Mouse (Mus musculus): Measurements from ENCODE around the gene Olfr1396. TPM values are rescaled to one million over a fixed set of nuclear protein-coding genes. Genes with fewer than 3 reads are reported as not detected.

Gene Olfr1396
- polyA plus RNA-seq (2015; fragmentation: Nextera tagmentation; extraction: Ambion mirVana), result not detected in 2 replicates

DNA sequence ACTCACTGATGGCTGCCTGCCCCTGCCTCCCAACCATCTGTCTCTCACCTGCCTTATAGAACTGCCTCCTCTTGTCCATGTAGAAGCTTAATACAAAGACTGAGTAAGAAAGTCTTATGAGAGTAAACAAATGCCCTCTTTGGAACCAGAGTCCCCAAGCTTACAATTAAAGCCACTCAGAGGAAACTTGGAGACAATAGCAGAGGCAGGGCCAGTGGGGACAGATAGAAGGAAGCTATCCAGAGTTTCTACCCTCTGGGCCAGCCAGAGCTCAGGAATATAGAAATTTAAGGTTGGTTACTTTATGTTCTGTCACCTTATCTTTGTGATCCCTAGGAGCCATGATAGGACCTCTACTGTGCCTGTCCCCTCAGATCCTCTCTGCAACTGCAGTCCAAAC is at the start of gene Olfr1396:
Gene Olfr1396, minus strand, starts transcription at position 101 of the 400 bp plus-strand sequence.
- H3K27ac ChIP-seq (replicated peaks), result no peak within 1 kb of the TSS
- H3K9me3 ChIP-seq, result no peaks in the 10 kb centered on the region
- H3K27me3 ChIP-seq, result no peaks in the 10 kb centered on the region
- no peak within 1 kb of the TSS for H3K4me2 ChIP-seq
- H3K4me1 ChIP-seq (replicated peaks), result no peaks in the 10 kb centered on the region
- no peak within 1 kb of the TSS for H3K9ac ChIP-seq
- H3K4me3 ChIP-seq, result no peak within 1 kb of the TSS
- no peak for ATAC-seq (ENCODE audit: low read depth)
- H3K36me3 ChIP-seq, result no peaks in the 10 kb centered on the region

DNA sequence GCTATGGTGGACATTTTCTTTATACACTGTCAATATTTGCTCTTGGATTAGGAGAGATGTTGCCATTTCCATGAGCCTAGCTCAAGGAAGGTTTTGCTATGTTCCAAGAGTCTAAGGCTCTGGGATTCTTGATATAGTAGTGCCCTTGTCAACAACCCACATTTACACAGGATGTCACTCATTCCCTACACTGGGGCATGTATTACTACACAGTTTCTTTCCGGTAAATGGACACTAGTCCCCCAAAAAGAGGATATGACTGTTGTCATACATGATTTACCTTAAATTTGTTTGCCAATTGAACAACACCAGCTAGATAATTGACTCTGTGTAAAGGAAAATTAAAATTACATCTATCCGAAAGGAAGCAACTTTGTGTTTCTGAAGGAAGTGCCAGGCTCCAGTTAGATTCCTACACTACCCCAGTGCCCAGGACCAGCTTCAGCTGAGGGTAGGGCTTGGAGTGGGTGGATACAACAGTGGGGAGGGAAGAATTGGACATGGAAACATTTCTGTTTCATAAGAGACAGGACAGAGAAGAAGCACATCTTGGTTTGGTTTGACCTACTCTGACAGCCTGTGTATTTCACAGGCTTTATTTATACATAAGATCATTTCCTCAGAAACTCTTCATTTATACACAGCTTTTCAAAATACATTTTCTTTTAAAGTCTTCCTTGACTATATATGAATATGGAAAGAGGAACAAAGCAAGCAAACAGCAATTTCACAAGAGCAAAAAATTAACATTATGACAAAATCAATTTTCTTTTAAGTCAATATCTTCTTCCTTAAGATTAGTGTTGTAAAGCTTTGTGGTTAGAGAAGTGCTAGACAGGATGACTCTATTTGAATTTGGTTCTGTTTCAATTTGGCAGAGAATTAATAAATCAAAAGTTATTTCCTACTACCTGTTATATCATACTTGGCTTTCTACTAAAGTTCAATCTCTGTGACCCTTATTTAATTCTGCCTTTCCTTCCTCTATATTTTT is 42.4 kb upstream of the Olfr1396 start:
- Histone ChIP-seq H3K9me3 (no peaks in the 10 kb centered on the region), H3K4me1 (replicated peaks) (no peaks in the 10 kb centered on the region), H3K9ac (no peak overlapping the region), H3K27me3 (no peaks in the 10 kb centered on the region), H3K27ac (replicated peaks) (no peak overlapping the region), H3K36me3 (no peaks in the 10 kb centered on the region), H3K4me3 (no peak overlapping the region), H3K4me2 (no peak overlapping the region)
- no peak for ATAC-seq (ENCODE audit: low read depth)
- WGBS, result 93% methylated on average over 2 of the region's 2 CpGs

DNA sequence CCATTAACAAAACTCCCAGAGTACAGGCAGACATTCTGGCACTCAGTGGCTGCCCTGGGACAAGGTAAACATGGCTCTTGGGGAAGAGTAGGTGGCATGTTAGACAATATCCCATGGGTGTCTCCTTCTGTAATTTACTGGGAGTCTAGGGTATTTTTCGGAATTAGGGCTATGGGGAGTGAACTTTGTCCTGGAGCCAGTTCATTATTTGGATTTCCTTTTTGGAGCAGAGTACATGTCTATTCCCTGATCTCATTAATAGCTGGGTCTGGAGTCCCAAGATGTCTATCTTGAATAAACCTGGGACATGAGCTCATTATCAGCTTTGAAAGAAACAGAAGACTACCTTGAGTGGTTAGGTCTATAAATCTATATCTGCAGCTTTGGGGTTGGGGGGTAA is 39.4 kb upstream of the Olfr1396 start, which contains the start of gene Olfr1394:
Gene Olfr1394, plus strand, starts transcription at position 301 of the 400 bp plus-strand sequence.
- Histone ChIP-seq H3K36me3 (no peaks in the 10 kb centered on the region), H3K9me3 (no peaks in the 10 kb centered on the region), H3K4me1 (replicated peaks) (no peaks in the 10 kb centered on the region), H3K27me3 (no peaks in the 10 kb centered on the region), H3K9ac (no peak within 1 kb of the TSS), H3K4me2 (no peak within 1 kb of the TSS), H3K4me3 (no peak within 1 kb of the TSS), H3K27ac (replicated peaks) (no peak within 1 kb of the TSS)
- WGBS, result 76% methylated on average over 1 of the region's 1 CpGs
- no peak for ATAC-seq (ENCODE audit: low read depth)

DNA sequence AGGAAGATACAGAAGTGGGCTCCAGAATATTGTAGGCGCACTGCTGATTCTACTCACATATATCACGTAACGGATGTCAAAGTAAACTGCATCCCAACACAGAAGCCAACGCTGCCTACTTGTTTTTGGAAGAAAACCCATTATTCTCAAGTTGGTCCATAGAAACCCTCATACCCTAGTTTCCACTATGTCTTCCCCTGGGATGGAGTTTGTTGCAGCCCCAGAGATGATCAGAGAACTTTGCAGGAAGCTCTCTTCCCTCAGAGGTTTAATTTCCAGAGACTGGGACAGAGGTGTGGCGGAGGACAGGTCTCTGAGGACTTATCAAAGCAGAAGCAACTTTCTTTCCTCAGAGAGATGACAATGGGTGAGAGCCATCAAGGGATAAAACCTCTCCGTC is 27.3 kb upstream of the Olfr1396 start, which contains the start of gene Olfr1395:
Gene Olfr1395, plus strand, starts transcription at position 301 of the 400 bp plus-strand sequence.
- 94% methylated on average over 6 of the region's 6 CpGs for WGBS

DNA sequence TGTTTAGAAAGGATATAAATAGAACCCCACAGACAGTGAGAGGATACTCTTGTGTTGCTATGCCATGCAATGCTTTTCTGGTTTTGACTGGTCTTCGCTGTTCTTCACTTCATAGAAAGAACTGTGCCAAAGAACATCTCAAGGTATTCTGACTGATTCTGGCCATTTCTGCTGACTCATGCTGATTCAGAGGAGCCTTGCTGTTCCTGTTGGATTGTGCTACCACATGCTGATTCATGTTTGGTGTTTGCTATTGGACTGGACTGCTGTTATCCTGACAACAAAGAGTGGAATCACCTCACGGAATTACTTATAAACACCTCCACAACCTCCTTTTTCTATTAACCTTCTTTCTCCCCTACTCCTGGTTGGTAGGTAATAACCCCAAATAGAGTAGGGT is 9.5 kb upstream of the Olfr1396 start:
- ATAC-seq (ENCODE audit: low read depth), result no peak
- no peak overlapping the region for H3K4me3 ChIP-seq
- WGBS, result 84% methylated on average over 2 of the region's 2 CpGs

More for the DNA sequence above, 27.3 kb upstream of the Olfr1396 start, which contains the start of gene Olfr1395:
- Histone ChIP-seq H3K9me3 (no peaks in the 10 kb centered on the region), H3K9ac (no peak within 1 kb of the TSS), H3K27me3 (no peaks in the 10 kb centered on the region), H3K4me3 (no peak within 1 kb of the TSS), H3K4me1 (replicated peaks) (no peaks in the 10 kb centered on the region), H3K27ac (replicated peaks) (no peak within 1 kb of the TSS), H3K36me3 (no peaks in the 10 kb centered on the region), H3K4me2 (no peak within 1 kb of the TSS)
- no peak for ATAC-seq (ENCODE audit: low read depth)

DNA sequence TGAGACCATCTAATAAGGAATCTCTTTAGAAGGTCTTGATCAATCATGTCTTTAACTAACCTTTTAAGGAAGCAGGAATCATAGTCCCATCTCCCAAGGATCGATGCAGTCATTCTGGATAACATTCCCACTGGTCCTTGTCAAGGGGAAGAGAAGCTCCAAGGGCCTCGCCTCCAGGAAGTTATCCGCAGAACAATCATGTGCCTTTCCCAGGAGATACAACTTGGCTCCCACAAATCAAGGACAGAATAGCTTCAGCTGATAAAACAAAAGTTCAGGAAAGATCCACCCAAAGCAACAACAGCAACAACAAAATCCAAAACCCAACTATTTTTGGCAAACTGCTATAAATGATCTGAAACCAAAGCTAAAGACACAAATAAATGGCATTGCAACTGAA is 5.0 kb upstream of the Olfr1396 start:
- Histone ChIP-seq H3K27me3 (no peaks in the 10 kb centered on the region), H3K27ac (replicated peaks) (no peak overlapping the region), H3K4me1 (replicated peaks) (no peaks in the 10 kb centered on the region), H3K9ac (no peak overlapping the region), H3K9me3 (no peaks in the 10 kb centered on the region), H3K36me3 (no peaks in the 10 kb centered on the region), H3K4me2 (no peak overlapping the region), H3K4me3 (no peak overlapping the region)
- no peak for ATAC-seq (ENCODE audit: low read depth)
- 81% methylated on average over 3 of the region's 3 CpGs for WGBS

More for the DNA sequence above, 9.5 kb upstream of the Olfr1396 start:
- Histone ChIP-seq H3K4me2 (no peak overlapping the region), H3K9me3 (no peaks in the 10 kb centered on the region), H3K4me1 (replicated peaks) (no peaks in the 10 kb centered on the region), H3K27me3 (no peaks in the 10 kb centered on the region), H3K27ac (replicated peaks) (no peak overlapping the region), H3K36me3 (no peaks in the 10 kb centered on the region), H3K9ac (no peak overlapping the region)

DNA sequence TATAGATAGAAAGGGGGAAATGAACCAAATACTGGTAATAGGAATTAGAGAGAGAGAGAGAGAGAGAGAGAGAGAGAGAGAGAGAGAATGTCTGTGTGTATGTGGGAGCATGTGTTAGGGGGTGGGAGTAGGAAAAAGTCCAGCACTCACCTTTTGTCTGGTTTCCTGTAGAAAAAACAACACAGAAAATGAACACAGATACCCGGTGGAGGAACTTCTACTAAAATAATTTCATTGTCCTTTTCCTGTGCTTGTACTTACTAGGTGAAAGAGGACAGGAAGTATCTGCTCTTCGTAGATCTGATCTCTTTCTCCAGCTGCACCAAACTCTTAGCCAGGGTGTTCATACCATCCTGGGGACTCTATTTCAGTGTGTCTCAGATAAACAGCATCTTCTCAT is 516 bp downstream of the Olfr1396 start:
- Histone ChIP-seq H3K4me1 (replicated peaks) (no peaks in the 10 kb centered on the region), H3K4me3 (no peak overlapping the region), H3K4me2 (no peak overlapping the region), H3K27me3 (no peaks in the 10 kb centered on the region), H3K9ac (no peak overlapping the region), H3K9me3 (no peaks in the 10 kb centered on the region), H3K36me3 (no peaks in the 10 kb centered on the region), H3K27ac (replicated peaks) (no peak overlapping the region)
- ATAC-seq (ENCODE audit: low read depth), result no peak
- WGBS, result 75% methylated on average over 2 of the region's 2 CpGs

DNA sequence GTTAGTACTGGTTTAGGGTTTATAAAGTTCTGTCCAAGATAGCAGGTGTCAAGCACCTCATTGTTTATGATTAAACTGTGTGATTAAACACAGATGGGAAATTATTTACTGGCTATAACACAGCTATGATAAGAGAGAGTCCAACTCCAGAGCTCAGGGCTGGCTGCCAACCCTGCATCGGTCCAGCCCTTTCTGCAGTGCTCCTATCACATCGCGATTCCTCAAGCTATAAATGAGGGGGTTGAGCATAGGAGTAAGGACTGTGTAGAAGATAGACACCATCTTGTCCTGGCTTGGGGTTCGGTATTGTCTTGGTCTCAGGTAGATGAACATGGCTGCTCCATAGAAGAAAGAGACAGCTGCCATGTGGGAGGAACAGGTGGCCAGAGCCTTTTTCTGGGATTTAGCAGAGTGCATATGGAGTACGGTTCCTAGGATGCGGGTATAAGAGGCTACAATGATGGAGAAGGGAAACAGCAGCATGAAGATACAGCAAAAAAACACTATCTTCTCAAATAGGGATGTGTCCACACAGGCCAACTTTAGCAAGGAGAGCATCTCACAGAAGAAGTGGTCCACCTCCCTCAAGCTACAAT is 2.0 kb downstream of the Olfr1396 start:
- no peaks in the 10 kb centered on the region for H3K4me1 ChIP-seq (replicated peaks)
- no peak for ATAC-seq (ENCODE audit: low read depth)
- H3K27me3 ChIP-seq, result no peaks in the 10 kb centered on the region
- no peak overlapping the region for H3K4me3 ChIP-seq
- no peaks in the 10 kb centered on the region for H3K36me3 ChIP-seq
- H3K9ac ChIP-seq, result no peak overlapping the region
- no peak overlapping the region for H3K27ac ChIP-seq (replicated peaks)
- no peak overlapping the region for H3K4me2 ChIP-seq
- WGBS, result 89% methylated on average over 6 of the region's 6 CpGs
- no peaks in the 10 kb centered on the region for H3K9me3 ChIP-seq

DNA sequence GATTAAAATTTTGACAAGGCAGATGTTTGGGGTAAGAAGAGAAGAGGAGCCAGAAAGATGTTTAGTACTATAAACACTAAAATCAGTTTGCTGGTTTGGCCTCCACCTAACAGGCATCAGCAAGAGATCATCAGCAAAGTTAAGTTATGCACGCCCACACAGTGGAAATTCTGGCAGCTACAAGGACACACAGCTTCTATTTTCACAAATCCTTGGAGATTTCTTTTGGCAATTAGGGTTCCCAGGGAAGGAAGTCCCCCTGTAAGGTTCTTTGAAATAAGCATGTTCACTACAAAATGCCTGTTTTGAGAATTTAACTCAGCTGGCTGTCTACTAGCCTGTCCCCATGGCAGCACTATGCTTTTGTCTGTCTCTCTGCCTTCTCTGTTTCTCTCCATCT is 3.7 kb downstream of the Olfr1396 start:
- Histone ChIP-seq H3K9ac (no peak overlapping the region), H3K27me3 (no peaks in the 10 kb centered on the region), H3K27ac (replicated peaks) (no peak overlapping the region), H3K4me2 (no peak overlapping the region), H3K36me3 (no peaks in the 10 kb centered on the region), H3K9me3 (no peaks in the 10 kb centered on the region), H3K4me1 (replicated peaks) (no peaks in the 10 kb centered on the region), H3K4me3 (no peak overlapping the region)
- WGBS, result 76% methylated on average over 1 of the region's 1 CpGs
- no peak for ATAC-seq (ENCODE audit: low read depth)

DNA sequence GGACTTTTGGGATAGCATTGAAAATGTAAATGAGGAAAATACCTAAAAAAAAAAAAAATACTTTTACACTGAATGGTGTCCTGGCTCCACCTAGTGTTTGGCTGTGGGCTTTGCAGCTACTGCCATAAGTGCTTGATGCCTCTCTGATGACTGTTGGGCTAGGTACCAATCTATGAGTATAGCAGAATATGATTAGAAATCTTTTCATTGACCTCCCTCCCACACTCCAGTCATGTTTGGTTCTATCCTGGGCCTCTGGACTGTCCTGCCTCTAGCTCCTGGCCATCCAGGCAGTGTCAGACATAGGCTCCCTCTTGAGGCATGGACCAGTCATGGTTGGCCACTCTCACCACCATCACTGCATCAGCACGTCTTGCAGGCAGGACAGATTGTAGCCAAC is 5.8 kb downstream of the Olfr1396 start:
- Histone ChIP-seq H3K4me3 (no peak overlapping the region), H3K9me3 (no peaks in the 10 kb centered on the region), H3K4me1 (replicated peaks) (no peaks in the 10 kb centered on the region), H3K27ac (replicated peaks) (no peak overlapping the region), H3K4me2 (no peak overlapping the region), H3K9ac (no peak overlapping the region), H3K36me3 (no peaks in the 10 kb centered on the region), H3K27me3 (no peaks in the 10 kb centered on the region)
- ATAC-seq (ENCODE audit: low read depth), result no peak
- WGBS, result 51% methylated on average over 1 of the region's 1 CpGs

DNA sequence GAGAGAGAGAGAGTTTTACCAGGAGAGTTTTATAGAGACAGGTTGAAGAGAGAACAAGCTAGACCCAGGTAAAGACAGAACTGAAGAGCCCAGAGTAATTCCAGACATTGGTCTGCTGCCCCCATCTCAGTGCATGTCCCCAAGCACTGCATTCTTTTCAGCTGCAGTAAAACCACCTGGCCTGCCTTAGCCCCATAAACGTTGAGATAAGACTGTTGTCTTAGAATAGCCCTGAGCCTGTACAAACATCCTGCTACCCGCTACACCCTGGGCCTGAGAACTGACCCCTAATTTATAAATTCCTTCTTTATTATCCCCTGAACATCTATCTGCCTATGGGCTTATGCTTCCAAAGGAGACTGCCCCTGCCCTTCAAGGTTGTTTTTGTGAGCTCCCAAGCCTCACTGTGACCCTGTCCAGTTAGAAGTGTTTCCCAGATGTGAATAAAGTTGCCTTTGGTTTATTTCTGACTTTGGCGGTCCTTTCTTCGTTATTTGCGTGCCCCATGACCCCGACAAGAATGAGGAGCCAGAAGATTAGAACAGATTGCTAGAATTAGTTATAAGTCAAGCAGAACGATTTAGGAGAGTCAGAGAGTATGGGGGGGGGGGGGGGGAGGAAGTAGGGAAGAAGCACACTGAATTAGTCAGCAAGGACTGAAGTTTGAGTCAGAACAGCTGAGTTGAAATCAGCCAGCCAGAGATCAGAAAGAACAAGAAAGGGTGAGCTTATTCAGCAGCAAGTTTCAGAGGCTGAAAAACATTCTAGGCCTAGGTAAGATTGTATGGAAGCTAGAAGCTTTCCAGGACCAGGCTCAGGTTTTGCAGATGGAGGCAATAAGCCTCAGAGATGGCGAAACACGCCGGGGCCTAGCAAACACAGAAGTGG is 6.8 kb downstream of the Olfr1396 start:
- Histone ChIP-seq H3K9ac (no peak overlapping the region), H3K27ac (replicated peaks) (no peak overlapping the region), H3K4me1 (replicated peaks) (no peaks in the 10 kb centered on the region), H3K4me3 (no peak overlapping the region), H3K27me3 (no peaks in the 10 kb centered on the region), H3K36me3 (no peaks in the 10 kb centered on the region), H3K9me3 (no peaks in the 10 kb centered on the region), H3K4me2 (no peak overlapping the region)
- no peak for ATAC-seq (ENCODE audit: low read depth)
- WGBS, result 76% methylated on average over 10 of the region's 10 CpGs

DNA sequence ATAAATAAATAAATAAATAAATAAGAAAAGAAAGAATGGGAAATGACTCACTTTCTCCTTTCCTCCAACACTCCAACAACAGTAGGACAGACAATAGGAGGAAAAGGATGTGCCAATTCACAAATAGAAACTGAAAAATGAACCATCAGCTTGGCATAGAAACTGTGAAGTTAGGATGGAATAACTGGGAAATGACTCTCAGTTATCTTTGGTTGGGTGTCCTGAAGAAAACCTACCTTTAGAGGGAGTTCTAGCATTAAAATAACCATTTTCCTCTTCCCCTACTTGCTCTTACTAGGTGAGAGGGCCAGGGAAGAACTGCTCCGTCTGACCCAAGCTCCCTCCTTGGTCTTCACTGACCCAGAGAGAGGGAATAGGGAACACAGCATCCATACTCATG is 8.9 kb downstream of the Olfr1396 start:
- Histone ChIP-seq H3K4me2 (no peak overlapping the region), H3K9ac (no peak overlapping the region), H3K27ac (replicated peaks) (no peak overlapping the region), H3K9me3 (no peaks in the 10 kb centered on the region), H3K4me3 (no peak overlapping the region), H3K4me1 (replicated peaks) (no peaks in the 10 kb centered on the region), H3K36me3 (no peaks in the 10 kb centered on the region), H3K27me3 (no peaks in the 10 kb centered on the region)
- ATAC-seq (ENCODE audit: low read depth), result no peak
- 82% methylated on average over 1 of the region's 1 CpGs for WGBS
